Mouse (Mus musculus) cerebellum, adult 8-10 months (tissue): ENCODE data around the gene Lrrc1.

Source experiments
- DNase-seq: peaks from one replicate; pipeline ENCODE4 v3.0.0; 2022

Lrrc1 gene

DNA sequence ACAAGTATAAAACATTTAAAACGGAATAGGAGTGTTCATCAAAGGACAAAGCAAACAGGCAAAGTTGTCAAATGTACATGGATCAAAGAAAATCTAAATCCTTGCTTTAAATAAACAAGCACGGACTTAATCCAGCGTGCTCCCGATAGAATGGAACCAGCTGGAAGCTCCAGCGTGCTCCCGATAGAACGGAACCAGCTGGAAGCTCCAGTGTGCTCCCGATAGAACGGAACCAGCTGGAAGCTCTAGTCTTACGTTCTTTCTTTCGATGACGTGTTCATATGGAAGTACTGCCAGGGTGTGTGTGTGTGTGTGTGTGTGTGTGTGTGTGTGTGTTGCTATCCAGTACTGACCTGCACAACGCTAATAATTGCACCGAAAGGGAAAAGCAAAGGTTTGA is 84.3 kb downstream of the Lrrc1 start:
- no peak for DNase-seq

DNA sequence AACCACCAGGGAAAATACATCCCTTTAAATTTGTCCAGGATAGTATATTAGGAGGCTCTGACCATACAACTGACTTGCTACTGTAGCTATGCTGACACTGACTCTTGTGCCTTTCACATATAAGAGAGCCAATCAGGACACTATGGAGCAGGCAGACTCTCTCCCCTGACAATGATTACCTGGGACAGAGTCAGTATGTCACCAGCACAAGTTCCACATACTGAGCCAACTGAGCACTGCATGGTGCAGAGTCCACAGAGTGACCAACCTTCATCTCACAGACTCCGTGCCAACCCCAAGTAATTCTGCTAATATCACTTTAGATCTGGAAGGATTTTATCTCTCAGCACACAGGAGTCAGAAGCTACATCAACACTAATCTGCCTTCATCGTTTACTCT is 85.3 kb downstream of the Lrrc1 start:
- no peak for DNase-seq

- DNase-seq, result no peak
These were observed 88.4 kb downstream of the Lrrc1 start for GRCm38 (mm10) chr9:77456169-77456826.

GRCm38 (mm10) chr9:77455439-77456168 is 89.1 kb downstream of the Lrrc1 start:
- no peak for DNase-seq

- DNase-seq, result no peak
These were observed 92.4 kb downstream of the Lrrc1 start for GRCm38 (mm10) chr9:77452046-77452807.

DNA sequence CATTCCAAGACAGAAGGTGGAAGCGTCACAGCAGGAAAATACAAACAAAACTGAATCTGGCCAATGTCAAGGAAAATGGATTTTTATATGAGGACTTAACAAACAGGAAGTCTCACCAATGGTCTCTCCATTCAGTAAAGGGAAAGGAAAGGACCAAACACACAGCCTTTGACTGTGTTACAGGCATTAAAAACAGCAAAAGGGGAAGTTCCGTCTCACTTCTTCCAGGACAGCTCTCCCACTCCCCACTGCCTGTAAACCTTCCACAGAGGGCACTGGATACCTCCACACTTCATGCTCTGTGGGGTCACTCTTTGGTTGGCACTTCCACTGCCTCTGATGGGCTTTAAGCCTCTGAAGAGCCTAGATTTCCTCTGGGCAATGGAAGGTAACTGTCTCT is 94.2 kb downstream of the Lrrc1 start:
- DNase-seq, result no peak

DNA sequence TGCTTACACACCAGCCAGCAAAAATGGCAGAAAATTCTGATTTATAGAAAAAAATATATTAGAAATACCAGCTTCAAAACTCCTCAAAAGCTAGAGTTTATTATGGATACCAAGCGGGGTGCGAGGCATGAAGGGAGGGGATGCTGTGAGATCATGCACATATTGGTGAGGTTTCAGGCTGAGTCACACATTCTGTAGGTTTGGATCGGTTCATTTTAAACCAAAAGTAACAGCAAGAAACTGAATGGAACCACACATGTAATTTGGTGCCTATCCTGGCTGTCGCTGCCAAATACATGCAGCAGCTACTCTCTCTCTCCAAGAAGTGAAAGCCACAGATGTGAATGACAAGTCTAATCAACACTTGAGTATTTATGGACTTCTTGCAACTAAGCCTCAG is 99.8 kb downstream of the Lrrc1 start:
- DNase-seq, result no peak

DNA sequence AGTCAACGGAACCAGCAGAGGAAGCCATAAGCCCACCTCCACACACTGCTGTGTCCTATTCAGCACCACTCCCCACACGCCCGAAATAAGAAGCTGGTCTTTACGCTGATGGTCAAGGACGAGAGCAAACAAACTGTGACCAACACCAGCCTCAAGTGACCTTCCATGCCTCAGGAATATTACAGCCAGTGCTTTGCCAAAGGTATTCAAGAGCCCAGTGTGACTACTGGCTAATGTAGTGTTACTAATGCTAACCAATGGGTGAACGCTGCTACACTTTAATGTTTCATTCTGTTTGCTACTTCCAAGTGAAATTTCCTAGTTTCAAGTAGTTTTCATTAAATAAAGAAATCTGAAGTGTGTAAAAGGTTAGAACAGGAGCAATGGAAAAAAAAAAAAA is 105.3 kb downstream of the Lrrc1 start:
- DNase-seq, result no peak

GRCm38 (mm10) chr9:77438836-77439271 is 105.8 kb downstream of the Lrrc1 start:
- DNase-seq, result no peak

DNA sequence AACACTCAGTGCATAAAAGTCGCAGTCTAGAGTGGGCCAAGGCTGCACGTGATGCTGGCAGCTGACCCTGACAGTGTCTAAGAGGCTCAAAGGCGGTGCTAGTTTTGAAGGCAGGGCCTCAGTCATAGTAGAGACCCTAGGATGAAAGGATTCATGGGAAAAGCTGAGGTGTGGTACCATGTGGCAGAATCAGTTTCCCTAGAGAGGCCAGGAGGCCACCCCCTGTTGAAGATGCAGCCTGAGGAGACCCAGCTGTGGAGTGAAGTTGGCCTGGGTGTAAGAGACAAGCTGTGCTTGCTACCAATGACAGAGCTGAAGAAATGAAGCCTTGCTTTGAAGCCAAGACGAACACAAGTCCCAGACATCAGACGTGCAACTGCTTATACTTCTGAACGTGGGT is 107.5 kb downstream of the Lrrc1 start:
- DNase-seq, result no peak

- DNase-seq, result no peak
These were observed 109.7 kb downstream of the Lrrc1 start for GRCm38 (mm10) chr9:77434965-77435364.

DNA sequence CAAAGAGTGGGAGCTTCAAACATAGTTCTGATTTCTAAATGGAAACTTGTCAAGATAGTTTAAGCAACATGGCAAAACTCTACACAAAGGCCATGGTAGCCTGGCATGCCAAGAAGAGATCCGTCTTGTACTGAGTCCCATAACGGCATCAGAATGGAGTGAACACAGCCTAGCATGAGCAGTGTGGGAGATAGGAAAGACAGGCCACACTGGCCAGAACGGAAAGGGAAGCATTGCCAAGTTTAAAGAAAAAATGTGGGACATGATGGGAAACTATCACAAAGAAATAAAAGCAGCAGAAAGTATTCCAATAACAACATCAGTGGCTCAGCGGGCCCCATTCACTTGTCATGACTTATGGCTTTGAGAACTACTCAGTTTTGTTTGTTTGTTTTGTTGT is 111.2 kb downstream of the Lrrc1 start:
- no peak for DNase-seq

DNA sequence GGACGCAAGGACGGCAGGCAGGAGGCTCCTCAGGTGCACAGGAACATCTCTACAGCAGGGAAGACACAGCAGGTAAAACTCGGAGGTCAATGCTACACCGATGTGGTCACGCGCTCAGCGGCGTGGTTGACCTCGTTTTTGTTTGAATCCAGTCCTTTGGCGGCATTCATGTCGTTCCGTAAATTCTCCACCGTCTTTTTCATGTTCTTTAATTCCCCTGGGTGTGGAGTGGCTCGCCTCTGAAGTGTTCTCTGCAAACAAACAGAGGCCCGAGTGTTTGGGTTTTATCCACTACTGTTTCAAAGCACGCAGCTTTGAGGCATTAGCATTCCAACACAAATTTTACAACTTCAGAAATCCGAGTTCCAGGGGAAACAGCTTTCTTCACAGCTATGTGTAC is 112.6 kb downstream of the Lrrc1 start:
- DNase-seq, result no peak

GRCm38 (mm10) chr9:77430413-77431087 is 114.1 kb downstream of the Lrrc1 start:
- DNase-seq, result no peak

DNA sequence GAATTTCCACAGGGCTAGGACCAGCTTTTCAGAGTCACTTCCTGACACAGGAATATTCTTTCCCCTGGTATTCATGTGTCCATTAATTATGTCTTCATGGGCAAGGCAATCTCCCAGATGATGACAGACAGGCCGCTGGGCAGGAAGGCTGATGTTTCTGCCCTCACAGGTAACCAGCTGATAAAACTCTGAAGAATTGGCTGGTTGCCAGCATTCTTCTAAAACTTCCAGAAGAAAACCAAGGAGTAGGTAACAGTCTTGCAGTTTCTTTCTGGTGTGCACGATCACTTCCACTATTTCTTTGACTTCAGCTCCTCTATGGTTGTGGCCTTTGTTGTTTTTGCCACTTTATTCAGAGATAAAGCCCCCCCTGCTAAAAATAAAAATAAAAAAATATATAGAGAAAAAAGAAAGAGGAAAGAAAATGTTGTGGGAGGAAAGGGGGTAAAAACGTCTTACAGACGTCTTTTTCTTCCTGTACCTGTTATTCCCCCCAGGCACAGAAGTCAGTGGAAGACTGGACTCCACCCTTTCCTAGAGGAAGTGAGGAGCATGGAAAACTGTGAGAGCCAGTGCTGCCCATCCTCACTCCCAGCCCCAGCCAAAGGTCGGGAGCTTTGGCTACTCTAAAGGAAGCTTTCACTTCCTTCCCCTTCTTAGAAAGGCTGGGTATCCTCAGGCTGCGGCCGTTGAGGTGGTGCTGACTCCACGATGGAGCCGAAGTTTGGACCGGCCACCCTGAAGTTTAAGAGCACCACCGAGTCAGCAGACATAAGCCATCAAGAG is 115.2 kb downstream of the Lrrc1 start:
- DNase-seq, result no peak

DNA sequence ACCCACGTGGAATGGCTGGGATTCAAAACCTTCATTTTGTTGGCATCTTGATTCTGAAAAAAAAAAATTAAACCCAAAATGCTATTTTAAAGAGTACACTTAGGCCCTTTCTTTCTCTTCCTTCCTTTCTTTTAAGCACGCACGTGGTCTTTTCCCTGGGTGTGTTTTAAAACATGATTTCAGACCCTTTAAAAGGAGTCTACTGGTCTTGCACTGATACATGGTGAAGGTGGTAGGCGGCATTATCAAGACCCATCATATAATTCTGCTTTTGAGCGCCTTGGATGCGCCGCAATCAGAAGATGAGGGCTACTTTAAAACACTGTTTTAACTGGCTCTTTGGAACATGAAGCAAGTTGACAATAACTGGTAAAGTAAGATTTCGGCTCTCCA is 115.9 kb downstream of the Lrrc1 start:
- no peak for DNase-seq

DNA sequence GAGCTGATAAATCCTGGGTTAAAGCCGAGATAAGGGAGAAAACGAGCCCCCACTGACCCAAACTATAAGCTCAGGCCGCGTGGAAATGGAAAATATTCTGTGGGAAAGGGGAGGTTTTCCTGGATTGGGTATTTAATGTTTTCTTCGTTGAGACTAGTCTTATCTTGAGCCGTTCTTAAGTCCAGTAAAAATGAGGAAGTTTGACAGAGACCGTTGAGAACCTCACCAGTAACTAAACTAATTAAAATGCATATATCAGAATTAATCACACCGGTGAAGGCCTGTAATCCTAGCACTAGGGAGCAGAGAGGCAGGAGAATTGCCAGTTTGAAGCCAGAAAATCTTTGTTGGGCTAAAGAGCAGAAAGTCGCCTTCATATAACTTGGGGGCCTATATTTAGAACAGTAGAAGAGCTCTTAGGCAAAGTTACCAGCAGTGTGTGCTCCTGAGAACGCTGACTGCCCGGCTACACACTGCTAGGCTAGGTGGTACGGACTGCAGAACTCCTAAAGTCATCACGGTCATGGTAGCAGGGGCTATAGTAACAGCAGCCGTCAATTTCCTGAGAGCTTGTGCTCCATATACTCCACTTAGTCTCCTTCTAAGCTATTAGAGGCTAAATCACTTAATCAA is 116.4 kb downstream of the Lrrc1 start:
- DNase-seq, result no peak

DNA sequence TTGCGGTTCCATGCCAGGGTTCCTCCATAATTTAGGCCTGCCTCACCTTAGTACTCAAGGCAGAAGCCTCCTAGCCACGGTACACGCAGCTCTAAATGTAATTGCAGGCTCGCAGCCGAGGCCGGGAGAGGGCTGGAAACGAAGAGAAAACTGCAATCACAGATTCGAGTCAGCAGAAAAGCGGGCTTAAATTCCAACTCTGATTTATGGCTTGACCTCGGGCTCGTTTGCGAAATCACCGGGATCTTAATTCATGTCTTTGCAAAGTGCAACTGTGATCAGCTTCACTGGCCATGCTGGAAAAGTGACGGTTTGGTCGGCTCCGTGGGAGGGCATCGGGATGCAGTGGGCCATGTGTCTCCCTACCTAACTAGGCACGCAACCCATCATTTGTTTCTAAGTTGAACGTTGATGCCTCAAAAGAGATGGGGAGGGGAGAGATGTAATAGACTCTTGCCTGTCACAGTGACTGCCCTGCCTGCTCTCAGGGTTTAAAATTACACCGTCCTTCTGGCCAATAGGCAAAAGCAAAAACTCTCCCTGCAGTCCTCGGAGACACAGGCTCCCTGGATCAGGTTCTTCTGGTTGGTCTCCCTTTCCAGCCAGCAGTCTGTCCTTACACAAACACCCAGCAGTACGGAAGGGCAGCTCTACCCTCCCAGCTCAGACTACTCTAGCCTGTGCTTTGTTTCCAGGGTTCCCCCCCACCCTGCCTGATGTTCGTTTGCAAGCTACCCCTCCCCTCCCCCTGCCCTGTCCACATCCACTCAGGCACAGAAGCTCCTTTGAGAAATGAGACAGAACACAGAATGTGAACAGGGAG is 117.2 kb downstream of the Lrrc1 start:
- DNase-seq, result no peak

DNA sequence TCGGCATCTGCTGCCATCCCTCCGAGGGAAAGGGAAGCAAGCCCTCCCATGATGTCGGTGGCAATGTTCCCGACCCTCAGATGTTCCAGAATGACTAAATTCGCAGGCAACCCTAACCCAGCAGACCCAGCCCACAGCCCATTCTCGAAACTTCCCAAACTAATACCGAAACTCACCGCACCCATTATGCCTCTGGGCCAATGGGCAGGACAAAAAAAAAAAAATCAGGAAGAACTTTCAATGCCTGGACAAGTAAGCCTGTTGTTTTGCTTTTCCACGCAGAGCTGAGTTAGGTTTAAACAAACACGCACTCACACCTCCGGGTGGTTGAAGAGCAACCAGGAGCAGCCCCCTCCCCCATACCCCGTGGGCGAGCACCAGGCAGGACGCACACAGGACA is 118.6 kb downstream of the Lrrc1 start:
- no peak for DNase-seq

DNA sequence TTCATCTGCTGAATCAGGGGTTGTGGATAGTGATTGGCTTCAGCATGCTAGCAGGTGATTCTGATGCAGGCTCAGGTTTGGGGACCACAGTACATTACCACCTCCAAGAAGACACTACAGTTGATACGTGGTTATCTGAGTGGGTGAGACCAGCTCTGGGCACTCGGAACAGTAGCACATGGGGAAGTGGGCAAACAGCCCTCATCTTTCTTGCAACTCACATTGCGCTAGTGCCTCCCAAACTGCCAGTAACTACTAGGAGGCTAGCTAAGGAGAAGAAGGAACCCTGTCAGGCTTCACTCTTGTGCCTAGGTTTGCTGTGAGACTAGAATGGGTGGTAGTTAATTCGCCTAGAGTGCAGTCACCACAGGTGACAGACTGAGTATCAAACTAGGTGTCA is 119.1 kb downstream of the Lrrc1 start:
- DNase-seq, result no peak

- DNase-seq, result no peak
These were observed 124.5 kb downstream of the Lrrc1 start for GRCm38 (mm10) chr9:77420200-77420585.
